Mouse (Mus musculus) neural tube, embryonic 13.5 days (tissue): ENCODE results near the gene Lama2. TPM values are rescaled to one million over a fixed set of nuclear protein-coding genes. Genes with fewer than 3 reads are reported as not detected.
A peak's percentile ranks its signal among the peaks of the same experiment; 100 is the strongest.

ENCODE experiments used
- ATAC-seq: fragments of 200-750 bp; cut with Nextera tagmentation; 2 replicates; pipeline ENCODE4 v1.8.0; 2017; ENCODE audit warnings: low read depth, mild to moderate bottlenecking, moderate TSS enrichment, moderate library complexity
- H3K27ac ChIP-seq: fragments of 300-500 bp; sonication (generic); replicated peaks from 2 replicates; pipeline ENCODE4 v1.5.1; 2015; ENCODE audit warnings: moderate library complexity, mild to moderate bottlenecking, inconsistent platforms
- H3K27me3 ChIP-seq: fragments of 300-500 bp; sonication (generic); 2 replicates; pipeline ENCODE4 v1.6.1; 2015; ENCODE audit warnings: mild to moderate bottlenecking, inconsistent platforms
- H3K36me3 ChIP-seq: fragments of 300-500 bp; sonication (generic); 2 replicates; pipeline ENCODE4 v1.6.1; 2015; ENCODE audit warnings: mild to moderate bottlenecking, inconsistent platforms
- H3K4me1 ChIP-seq: fragments of 300-500 bp; sonication (generic); replicated peaks from 2 replicates; pipeline ENCODE4 v1.6.1; 2015; ENCODE audit warnings: inconsistent platforms
- H3K4me2 ChIP-seq: fragments of 300-500 bp; sonication (generic); 2 replicates; pipeline ENCODE4 v1.6.1; 2015; ENCODE audit warnings: inconsistent platforms, mild to moderate bottlenecking, moderate library complexity
- H3K4me3 ChIP-seq: fragments of 300-500 bp; sonication (generic); 2 replicates; pipeline ENCODE4 v1.5.1; 2015; ENCODE audit warnings: mild to moderate bottlenecking, inconsistent platforms
- H3K9ac ChIP-seq: fragments of 300-500 bp; sonication (generic); 2 replicates; pipeline ENCODE4 v1.6.1; 2015; ENCODE audit warnings: moderate library complexity, mild to moderate bottlenecking, inconsistent platforms
- H3K9me3 ChIP-seq: fragments of 300-500 bp; sonication (generic); 2 replicates; pipeline ENCODE4 v1.6.1; 2016; ENCODE audit warnings: inconsistent platforms
- WGBS: fragments of 180-500 bp; shearing (Covaris S2); methylation state at CpG from one replicate; pipeline ENCODE4 v1.1.7; 2015; 5-methylcytosine and 5-hydroxymethylcytosine counted together
- polyA plus RNA-seq: library from polyadenylated mRNA; unstranded; fragments of >200 nt; fragmentation: Nextera tagmentation; extraction: Ambion mirVana; gene quantifications from 2 replicates; pipeline ENCODE4 v1.2.1, GENCODE M21; 2015

The Lama2 gene
- polyA plus RNA-seq, 1 experiment from 2014 or later = 10.5 TPM

DNA sequence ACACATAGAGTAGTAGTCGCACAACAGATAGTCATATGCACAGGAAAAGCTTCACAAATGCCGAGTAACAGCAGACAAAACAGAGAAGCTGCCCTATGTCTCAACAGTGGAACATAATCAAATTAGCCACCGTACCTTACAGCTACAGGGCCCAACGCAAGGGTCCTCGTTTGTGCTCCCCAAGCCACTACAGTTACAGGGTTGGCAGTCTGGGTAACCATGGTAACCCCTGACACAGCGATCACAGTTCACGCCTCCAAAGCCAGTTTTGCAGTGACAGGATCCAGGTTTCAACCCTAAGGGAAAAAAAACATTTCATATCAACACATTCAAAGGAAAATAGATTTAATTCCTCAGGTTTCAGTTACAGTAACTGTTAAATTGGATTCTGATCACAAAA, 275.3 kb downstream of the Lama2 start:
- Histone ChIP-seq H3K36me3 (no peaks in the 10 kb centered on the region), H3K27ac (no peak overlapping the region), H3K9ac (no peak overlapping the region), H3K4me3 (no peak overlapping the region), H3K4me2 (no peak overlapping the region), H3K4me1 (peaks cover 3% of the 10 kb centered on the region; the same call in 1 of the 2 replicates), H3K27me3 (no peaks in the 10 kb centered on the region), H3K9me3 (no peaks in the 10 kb centered on the region)
- 37% methylated on average over 7 of the region's 7 CpGs for WGBS
- no peak for ATAC-seq

DNA sequence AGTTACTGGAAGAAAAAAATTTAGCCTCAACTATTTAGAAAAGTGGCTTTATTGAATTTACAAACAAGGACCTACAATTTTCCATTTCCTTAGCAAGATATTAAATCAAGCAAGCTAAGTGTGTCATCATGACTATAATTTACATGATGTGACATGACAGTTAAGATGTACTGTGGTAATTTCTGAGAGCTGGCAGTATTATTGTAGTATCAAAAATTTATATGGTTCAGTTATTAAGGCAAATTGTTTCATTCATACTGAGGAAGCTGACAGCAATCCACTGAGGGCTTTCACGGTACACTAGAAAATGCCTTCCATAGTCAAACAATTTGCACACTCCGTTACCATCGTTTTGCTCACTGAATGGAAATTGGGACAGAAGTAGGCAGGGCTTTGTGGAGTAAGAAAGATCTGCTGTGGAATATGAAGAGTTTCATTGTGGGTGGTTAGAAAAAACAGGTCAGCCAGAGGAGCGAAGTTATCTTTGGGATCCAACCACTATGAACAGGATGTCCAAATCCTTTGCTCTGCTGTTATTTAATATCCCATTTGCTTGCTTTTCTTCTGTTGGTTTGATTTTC, 297.1 kb downstream of the Lama2 start:
- Histone ChIP-seq H3K27ac (no peak overlapping the region), H3K4me2 (no peak overlapping the region), H3K9me3 (no peaks in the 10 kb centered on the region), H3K4me3 (no peak overlapping the region), H3K36me3 (no peaks in the 10 kb centered on the region), H3K27me3 (no peaks in the 10 kb centered on the region), H3K9ac (no peak overlapping the region), H3K4me1 (no peaks in the 10 kb centered on the region)
- WGBS = 38% methylated on average over 4 of the region's 4 CpGs
- ATAC-seq = no peak

DNA sequence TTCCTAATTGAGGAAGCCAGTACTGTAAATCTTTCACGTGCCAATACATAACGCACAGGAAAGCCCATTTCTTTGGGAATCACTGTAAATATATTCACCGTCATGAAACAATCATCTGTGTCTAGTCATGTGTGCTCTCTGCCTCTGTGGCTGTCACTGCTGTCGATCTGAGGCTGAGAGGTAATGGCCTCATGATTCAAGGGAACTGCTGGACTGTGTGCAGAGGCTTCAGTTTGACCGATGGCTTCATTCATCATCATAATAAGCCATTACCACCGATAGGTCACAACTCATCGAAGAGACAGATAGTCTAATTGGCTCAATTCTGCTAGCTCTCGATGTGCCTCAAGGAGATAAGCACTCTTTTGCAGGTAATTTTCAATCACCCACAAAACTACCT, 312.1 kb downstream of the Lama2 start:
- Histone ChIP-seq H3K9me3 (no peaks in the 10 kb centered on the region), H3K9ac (no peak overlapping the region), H3K36me3 (no peaks in the 10 kb centered on the region), H3K27ac (no peak overlapping the region), H3K4me2 (no peak overlapping the region), H3K4me3 (no peak overlapping the region), H3K4me1 (no peaks in the 10 kb centered on the region), H3K27me3 (no peaks in the 10 kb centered on the region)
- peak; percentile 83 for ATAC-seq
- WGBS = 69% methylated on average over 8 of the region's 8 CpGs

DNA sequence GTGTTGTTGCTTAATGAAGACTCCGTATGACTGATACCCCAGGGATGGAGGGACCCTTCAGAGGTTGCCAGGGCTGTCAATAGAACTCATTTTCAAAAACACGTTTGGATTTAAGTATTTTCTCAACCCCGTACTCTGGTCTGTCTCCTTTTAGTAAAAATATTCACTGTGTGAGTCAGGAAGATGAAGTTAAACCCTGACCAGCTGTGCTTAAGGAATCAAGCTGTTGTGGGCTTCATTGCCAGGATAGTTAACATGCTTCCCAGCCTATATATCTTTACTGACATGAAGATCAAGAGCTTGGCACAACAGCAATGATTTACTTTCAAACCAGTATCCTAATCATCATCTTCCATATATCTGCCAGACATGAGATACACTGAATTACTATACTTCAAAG, 314.3 kb downstream of the Lama2 start:
- no peaks in the 10 kb centered on the region for H3K4me1 ChIP-seq
- 66% methylated on average over 3 of the region's 3 CpGs for WGBS
- no peak overlapping the region for H3K4me3 ChIP-seq
- no peak overlapping the region for H3K9ac ChIP-seq
- no peaks in the 10 kb centered on the region for H3K27me3 ChIP-seq
- ATAC-seq = no peak
- no peak overlapping the region for H3K27ac ChIP-seq
- no peaks in the 10 kb centered on the region for H3K9me3 ChIP-seq
- H3K36me3 ChIP-seq = no peaks in the 10 kb centered on the region
- H3K4me2 ChIP-seq = no peak overlapping the region

DNA sequence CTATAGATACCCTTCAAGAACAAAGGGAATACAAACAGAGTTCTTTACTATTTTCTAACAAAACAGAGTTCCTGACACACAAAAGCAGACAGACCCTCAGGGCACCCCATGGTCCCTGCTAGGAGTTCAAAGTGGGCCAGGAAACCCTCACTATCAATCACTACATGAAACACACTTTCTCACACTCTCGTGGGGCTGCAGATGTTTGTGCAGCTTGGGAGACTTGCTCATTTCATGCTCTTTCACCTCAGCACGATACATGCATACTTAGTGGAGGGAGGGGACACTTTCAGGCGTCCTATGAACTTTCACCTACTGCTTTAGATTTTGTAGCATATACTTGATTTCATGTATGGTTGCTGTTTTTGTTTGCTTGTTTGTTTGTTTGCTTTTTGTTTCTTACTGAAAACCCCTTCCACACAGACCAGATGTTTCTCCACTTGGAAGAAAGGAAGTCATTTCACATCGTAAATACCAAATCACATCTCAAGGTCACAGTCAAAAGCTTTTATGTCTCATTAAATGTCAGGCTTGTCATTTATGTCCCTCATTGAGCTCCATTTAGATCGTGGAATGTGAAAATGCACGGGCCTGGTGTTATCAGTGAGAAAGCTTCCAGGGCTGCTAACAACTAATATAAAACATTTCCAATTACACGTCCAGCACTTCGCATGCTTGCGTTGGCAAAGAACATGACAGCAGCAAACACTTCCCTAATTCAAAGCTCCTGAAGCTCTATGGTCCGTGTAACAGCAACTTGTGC, 334.3 kb downstream of the Lama2 start:
- WGBS = 23% methylated on average over 10 of the region's 10 CpGs
- no peaks in the 10 kb centered on the region for H3K9me3 ChIP-seq
- H3K27me3 ChIP-seq = no peaks in the 10 kb centered on the region
- ATAC-seq = peak; percentile 63; the same call in 1 of the 2 replicates
- H3K4me2 ChIP-seq = no peak overlapping the region
- H3K4me1 ChIP-seq = peaks cover 8% of the 10 kb centered on the region
- H3K36me3 ChIP-seq = no peaks in the 10 kb centered on the region
- H3K27ac ChIP-seq = no peak overlapping the region
- no peak overlapping the region for H3K9ac ChIP-seq
- no peak overlapping the region for H3K4me3 ChIP-seq

- no peak overlapping the region for H3K27ac ChIP-seq
- no peaks in the 10 kb centered on the region for H3K4me1 ChIP-seq
- no peak for ATAC-seq
- no peak overlapping the region for H3K4me2 ChIP-seq
- H3K4me3 ChIP-seq = no peak overlapping the region
- 69% methylated on average over 2 of the region's 2 CpGs for WGBS
- no peaks in the 10 kb centered on the region for H3K27me3 ChIP-seq
- H3K9me3 ChIP-seq = no peaks in the 10 kb centered on the region
- no peak overlapping the region for H3K9ac ChIP-seq
- no peaks in the 10 kb centered on the region for H3K36me3 ChIP-seq
These were observed 352.1 kb downstream of the Lama2 start for GRCm38 (mm10) chr10:27267432-27267831.

- WGBS = 61% methylated on average over 2 of the region's 2 CpGs
- H3K9ac ChIP-seq = no peak overlapping the region
These were observed 353.7 kb downstream of the Lama2 start for GRCm38 (mm10) chr10:27265812-27266211.

DNA sequence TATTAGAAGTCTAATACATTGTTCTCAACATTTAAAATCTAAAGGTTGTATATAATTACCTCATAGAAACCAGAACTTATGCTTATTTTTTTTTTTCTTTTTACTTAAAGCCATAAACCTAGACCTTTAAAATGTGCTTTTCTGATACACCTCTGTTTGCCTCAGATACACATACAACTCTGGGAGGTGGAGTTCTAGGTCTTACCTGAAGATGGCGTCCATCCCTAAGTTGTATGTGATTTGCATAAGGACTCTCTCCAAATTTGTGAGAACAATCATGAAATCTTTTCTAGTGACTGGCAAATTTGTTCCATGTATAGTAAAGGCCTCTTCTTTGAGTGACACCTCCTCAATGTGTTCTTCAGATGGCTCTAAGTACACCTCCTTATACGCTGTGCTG, 354.8 kb downstream of the Lama2 start:
- H3K27me3 ChIP-seq = no peaks in the 10 kb centered on the region
- no peaks in the 10 kb centered on the region for H3K36me3 ChIP-seq
- no peak overlapping the region for H3K9ac ChIP-seq
- H3K4me1 ChIP-seq = no peaks in the 10 kb centered on the region
- H3K4me3 ChIP-seq = no peak overlapping the region
- no peak overlapping the region for H3K27ac ChIP-seq
- 62% methylated on average over 2 of the region's 2 CpGs for whole genome bisulfite sequencing
- ATAC-seq = no peak
- H3K9me3 ChIP-seq = no peaks in the 10 kb centered on the region
- H3K4me2 ChIP-seq = no peak overlapping the region

More at GRCm38 (mm10) chr10:27265812-27266211, 353.7 kb downstream of the Lama2 start:
- Histone ChIP-seq H3K27me3 (no peaks in the 10 kb centered on the region), H3K27ac (no peak overlapping the region), H3K9me3 (no peaks in the 10 kb centered on the region), H3K4me2 (no peak overlapping the region), H3K4me3 (no peak overlapping the region), H3K36me3 (no peaks in the 10 kb centered on the region), H3K4me1 (no peaks in the 10 kb centered on the region)
- no peak for ATAC-seq

- Histone ChIP-seq H3K27me3 (no peaks in the 10 kb centered on the region), H3K9me3 (no peaks in the 10 kb centered on the region), H3K4me3 (no peak overlapping the region), H3K4me1 (no peaks in the 10 kb centered on the region), H3K27ac (no peak overlapping the region), H3K36me3 (no peaks in the 10 kb centered on the region), H3K4me2 (no peak overlapping the region), H3K9ac (no peak overlapping the region)
- WGBS = 94% methylated on average over 1 of the region's 1 CpGs
- no peak for ATAC-seq
These were observed 369.8 kb downstream of the Lama2 start for GRCm38 (mm10) chr10:27249741-27250140.

DNA sequence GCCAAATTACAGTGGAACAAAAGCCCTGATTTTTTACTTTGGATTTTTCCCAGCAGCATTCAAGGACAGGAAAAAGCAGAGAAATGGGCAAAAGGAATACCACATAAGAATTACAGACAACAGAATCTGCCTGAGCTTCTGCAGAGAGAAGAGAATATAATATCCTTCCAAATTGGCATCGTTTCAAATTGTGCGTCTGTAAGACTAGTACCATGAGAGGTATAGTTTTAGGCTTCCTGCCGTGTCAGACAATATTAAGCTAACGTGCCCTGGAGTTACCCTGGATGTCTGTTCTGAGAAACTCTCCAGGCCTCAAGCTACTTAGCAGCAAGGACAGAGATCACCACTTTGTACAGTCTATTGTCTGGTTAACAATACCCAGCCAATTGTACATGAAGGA, 384.8 kb downstream of the Lama2 start:
- Histone ChIP-seq H3K9ac (no peak overlapping the region), H3K4me1 (no peaks in the 10 kb centered on the region), H3K4me3 (no peak overlapping the region), H3K4me2 (no peak overlapping the region), H3K27me3 (no peaks in the 10 kb centered on the region), H3K9me3 (no peaks in the 10 kb centered on the region), H3K36me3 (no peaks in the 10 kb centered on the region), H3K27ac (no peak overlapping the region)
- no peak for ATAC-seq
- WGBS = 45% methylated on average over 4 of the region's 4 CpGs

DNA sequence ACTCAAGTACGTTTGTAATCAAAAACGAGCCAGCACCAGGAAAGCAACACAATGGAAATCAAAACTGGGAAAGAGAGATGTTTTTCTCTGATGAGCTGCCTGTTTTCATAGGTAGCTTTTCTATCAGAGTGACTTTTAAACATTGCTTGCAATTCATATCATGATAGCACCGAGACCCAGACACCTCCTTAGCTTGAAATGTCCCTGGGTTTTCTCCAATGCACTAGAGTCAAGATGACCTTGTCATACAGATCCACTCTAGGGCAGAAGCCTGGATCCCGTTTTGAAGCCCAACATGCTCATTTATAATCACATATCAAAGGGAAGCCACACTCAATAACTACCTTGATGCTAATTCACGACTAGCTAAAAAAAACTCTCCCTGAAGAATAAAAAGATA, 386.0 kb downstream of the Lama2 start:
- H3K9me3 ChIP-seq = no peaks in the 10 kb centered on the region
- no peak overlapping the region for H3K9ac ChIP-seq
- H3K36me3 ChIP-seq = no peaks in the 10 kb centered on the region
- no peaks in the 10 kb centered on the region for H3K4me1 ChIP-seq
- ATAC-seq = no peak
- no peak overlapping the region for H3K4me3 ChIP-seq
- WGBS = 89% methylated on average over 5 of the region's 5 CpGs
- H3K27ac ChIP-seq = no peak overlapping the region
- H3K4me2 ChIP-seq = no peak overlapping the region
- H3K27me3 ChIP-seq = no peaks in the 10 kb centered on the region

DNA sequence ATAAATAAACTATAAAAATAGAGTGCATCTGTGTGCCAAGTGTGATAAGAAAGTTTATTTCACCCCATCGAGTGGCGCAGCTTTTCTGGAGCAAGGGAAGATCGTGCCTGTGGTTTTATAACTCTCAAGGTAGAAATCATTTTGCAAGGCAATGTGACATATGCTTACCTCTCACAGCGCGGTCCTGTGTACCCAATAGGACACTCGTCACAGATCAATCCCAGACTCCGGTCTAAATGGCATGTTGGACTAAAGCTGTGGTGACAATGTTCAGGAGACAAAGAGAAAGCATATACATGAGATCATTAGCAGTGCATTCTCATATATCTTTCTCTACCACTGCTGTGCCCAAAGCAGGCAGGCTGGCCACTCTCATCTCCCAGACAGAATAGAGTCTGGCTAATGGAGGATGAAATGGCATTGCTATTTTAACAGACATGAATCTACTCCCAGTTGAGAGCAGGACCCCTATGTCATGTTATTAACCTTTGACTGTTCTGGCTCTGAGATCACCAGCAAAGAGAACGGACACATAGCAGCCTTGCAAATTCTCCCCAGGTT, 395.7 kb downstream of the Lama2 start:
- Histone ChIP-seq H3K36me3 (no peaks in the 10 kb centered on the region), H3K27me3 (no peaks in the 10 kb centered on the region), H3K4me1 (peaks cover 9% of the 10 kb centered on the region), H3K9me3 (no peaks in the 10 kb centered on the region), H3K27ac (peak overlapping the region; percentile 38; the same call in 1 of the 2 replicates), H3K4me2 (no peak overlapping the region), H3K9ac (no peak overlapping the region), H3K4me3 (no peak overlapping the region)
- peak; percentile 69 for ATAC-seq
- 48% methylated on average over 8 of the region's 8 CpGs for WGBS
